Mouse (Mus musculus): ENCODE measurements around the gene Zfp2. TPM values are rescaled to one million over a fixed set of nuclear protein-coding genes. Genes with fewer than 3 reads are reported as not detected.

Zfp2 gene
- polyA plus RNA-seq, 1 experiment from 2014 or later, result 17.4 TPM

GRCm38 (mm10) chr11:50932040-50932439, 16.1 kb upstream of the Zfp2 start:
- no peaks in the 10 kb centered on the region for H3K27me3 ChIP-seq (ENCODE audit: control insufficient read depth, insufficient read depth, low read length)
- peak overlapping the region; percentile 96; the same call in 1 of the 2 replicates for H3K4me2 ChIP-seq (replicated peaks; ENCODE audit: low read depth, low read length)
- H3K27ac ChIP-seq (ENCODE audit: low read depth, low read length), result no peak overlapping the region
- no peak for ATAC-seq (ENCODE audit: low FRiP score, low TSS enrichment)
- no peaks in the 10 kb centered on the region for H3K4me1 ChIP-seq (ENCODE audit: control insufficient read depth, insufficient read depth, low read length)
- no peaks in the 10 kb centered on the region for H3K36me3 ChIP-seq (ENCODE audit: control insufficient read depth, insufficient read depth, low read length)
- H3K9me3 ChIP-seq (ENCODE audit: control insufficient read depth, low read length), result no peaks in the 10 kb centered on the region
- peak overlapping the region; percentile 63; the same call in 1 of the 2 replicates for H3K4me3 ChIP-seq (ENCODE audit: low read length)
- H3K9ac ChIP-seq (ENCODE audit: low read depth, low read length), result no peak overlapping the region
- WGBS, result 92% methylated on average over 1 of the region's 1 CpGs

GRCm38 (mm10) chr11:50931451-50931866, 15.5 kb upstream of the Zfp2 start, which contains the start of gene Zfp354b:
TSS of gene Zfp354b (minus strand) at chr11:50931633.
- H3K4me2 ChIP-seq (replicated peaks; ENCODE audit: low read depth, low read length), result peak within 1 kb of the TSS; percentile 96
- peak within 1 kb of the TSS; percentile 65 for H3K9ac ChIP-seq (ENCODE audit: low read depth, low read length)
- H3K27me3 ChIP-seq (ENCODE audit: control insufficient read depth, insufficient read depth, low read length), result no peaks in the 10 kb centered on the region
- no peak within 1 kb of the TSS for H3K27ac ChIP-seq (ENCODE audit: low read depth, low read length)
- WGBS, result 2% methylated on average over 18 of the region's 18 CpGs
- no peaks in the 10 kb centered on the region for H3K4me1 ChIP-seq (ENCODE audit: control insufficient read depth, insufficient read depth, low read length)
- peak; percentile 95 for ATAC-seq (ENCODE audit: low FRiP score, low TSS enrichment)
- no peaks in the 10 kb centered on the region for H3K9me3 ChIP-seq (ENCODE audit: control insufficient read depth, low read length)
- no peaks in the 10 kb centered on the region for H3K36me3 ChIP-seq (ENCODE audit: control insufficient read depth, insufficient read depth, low read length)
- H3K4me3 ChIP-seq (ENCODE audit: low read length), result peak within 1 kb of the TSS; percentile 63

- Histone ChIP-seq H3K9ac (ENCODE audit: low read depth, low read length) (peak overlapping the region; percentile 65), H3K4me2 (replicated peaks; ENCODE audit: low read depth, low read length) (peak overlapping the region; percentile 96), H3K4me1 (ENCODE audit: control insufficient read depth, insufficient read depth, low read length) (no peaks in the 10 kb centered on the region), H3K27me3 (ENCODE audit: control insufficient read depth, insufficient read depth, low read length) (no peaks in the 10 kb centered on the region), H3K9me3 (ENCODE audit: control insufficient read depth, low read length) (no peaks in the 10 kb centered on the region), H3K4me3 (ENCODE audit: low read length) (peak overlapping the region; percentile 63), H3K36me3 (ENCODE audit: control insufficient read depth, insufficient read depth, low read length) (no peaks in the 10 kb centered on the region), H3K27ac (ENCODE audit: low read depth, low read length) (no peak overlapping the region)
- WGBS, result 1% methylated on average over 16 of the region's 16 CpGs
- peak; percentile 63 for ATAC-seq (ENCODE audit: low FRiP score, low TSS enrichment)
Measured at GRCm38 (mm10) chr11:50931021-50931420, 15.1 kb upstream of the Zfp2 start.

GRCm38 (mm10) chr11:50930469-50931014, 14.6 kb upstream of the Zfp2 start:
- H3K27ac ChIP-seq (ENCODE audit: low read depth, low read length), result no peak overlapping the region
- no peaks in the 10 kb centered on the region for H3K27me3 ChIP-seq (ENCODE audit: control insufficient read depth, insufficient read depth, low read length)
- H3K36me3 ChIP-seq (ENCODE audit: control insufficient read depth, insufficient read depth, low read length), result no peaks in the 10 kb centered on the region
- peak overlapping the region; percentile 63 for H3K4me3 ChIP-seq (ENCODE audit: low read length)
- WGBS, result 18% methylated on average over 14 of the region's 14 CpGs
- ATAC-seq (ENCODE audit: low FRiP score, low TSS enrichment), result no peak
- H3K4me2 ChIP-seq (replicated peaks; ENCODE audit: low read depth, low read length), result peak overlapping the region; percentile 96
- no peaks in the 10 kb centered on the region for H3K9me3 ChIP-seq (ENCODE audit: control insufficient read depth, low read length)
- H3K9ac ChIP-seq (ENCODE audit: low read depth, low read length), result peak overlapping the region; percentile 65; the same call in 1 of the 2 replicates
- no peaks in the 10 kb centered on the region for H3K4me1 ChIP-seq (ENCODE audit: control insufficient read depth, insufficient read depth, low read length)

- Histone ChIP-seq H3K4me1 (ENCODE audit: control insufficient read depth, insufficient read depth, low read length) (no peaks in the 10 kb centered on the region), H3K9me3 (ENCODE audit: control insufficient read depth, low read length) (0 out of 2 replicates have a peak, but pooled peaks cover 2% of the 10 kb centered on the region), H3K36me3 (ENCODE audit: control insufficient read depth, insufficient read depth, low read length) (peaks cover 26% of the 10 kb centered on the region), H3K9ac (ENCODE audit: low read depth, low read length) (no peak overlapping the region), H3K27me3 (ENCODE audit: control insufficient read depth, insufficient read depth, low read length) (no peaks in the 10 kb centered on the region), H3K4me2 (replicated peaks; ENCODE audit: low read depth, low read length) (no peak overlapping the region), H3K27ac (ENCODE audit: low read depth, low read length) (no peak overlapping the region), H3K4me3 (ENCODE audit: low read length) (no peak overlapping the region)
- no peak for ATAC-seq (ENCODE audit: low FRiP score, low TSS enrichment)
- 90% methylated on average over 3 of the region's 3 CpGs for WGBS
Measured at GRCm38 (mm10) chr11:50914461-50914860, 1.5 kb downstream of the Zfp2 start.

GRCm38 (mm10) chr11:50913301-50913700, 2.7 kb downstream of the Zfp2 start:
- Histone ChIP-seq H3K36me3 (ENCODE audit: control insufficient read depth, insufficient read depth, low read length) (peaks cover 34% of the 10 kb centered on the region), H3K9ac (ENCODE audit: low read depth, low read length) (no peak overlapping the region), H3K4me3 (ENCODE audit: low read length) (no peak overlapping the region), H3K27ac (ENCODE audit: low read depth, low read length) (no peak overlapping the region), H3K27me3 (ENCODE audit: control insufficient read depth, insufficient read depth, low read length) (no peaks in the 10 kb centered on the region), H3K4me2 (replicated peaks; ENCODE audit: low read depth, low read length) (no peak overlapping the region), H3K9me3 (ENCODE audit: control insufficient read depth, low read length) (0 out of 2 replicates have a peak, but pooled peaks cover 2% of the 10 kb centered on the region), H3K4me1 (ENCODE audit: control insufficient read depth, insufficient read depth, low read length) (no peaks in the 10 kb centered on the region)
- WGBS, result 95% methylated on average over 1 of the region's 1 CpGs
- ATAC-seq (ENCODE audit: low FRiP score, low TSS enrichment), result no peak

GRCm38 (mm10) chr11:50908136-50908535, 7.8 kb downstream of the Zfp2 start:
- Histone ChIP-seq H3K9ac (ENCODE audit: low read depth, low read length) (no peak overlapping the region), H3K27me3 (ENCODE audit: control insufficient read depth, insufficient read depth, low read length) (no peaks in the 10 kb centered on the region), H3K4me1 (ENCODE audit: control insufficient read depth, insufficient read depth, low read length) (no peaks in the 10 kb centered on the region), H3K4me2 (replicated peaks; ENCODE audit: low read depth, low read length) (no peak overlapping the region), H3K4me3 (ENCODE audit: low read length) (no peak overlapping the region), H3K27ac (ENCODE audit: low read depth, low read length) (no peak overlapping the region), H3K9me3 (ENCODE audit: control insufficient read depth, low read length) (peaks cover 24% of the 10 kb centered on the region), H3K36me3 (ENCODE audit: control insufficient read depth, insufficient read depth, low read length) (peaks cover 79% of the 10 kb centered on the region)
- WGBS, result 92% methylated on average over 5 of the region's 5 CpGs
- no peak for ATAC-seq (ENCODE audit: low FRiP score, low TSS enrichment)

- Histone ChIP-seq H3K9me3 (ENCODE audit: control insufficient read depth, low read length) (peaks cover 48% of the 10 kb centered on the region), H3K36me3 (ENCODE audit: control insufficient read depth, insufficient read depth, low read length) (peaks cover 29% of the 10 kb centered on the region), H3K4me3 (ENCODE audit: low read length) (no peak overlapping the region), H3K4me2 (replicated peaks; ENCODE audit: low read depth, low read length) (no peak overlapping the region), H3K9ac (ENCODE audit: low read depth, low read length) (no peak overlapping the region), H3K27me3 (ENCODE audit: control insufficient read depth, insufficient read depth, low read length) (no peaks in the 10 kb centered on the region), H3K4me1 (ENCODE audit: control insufficient read depth, insufficient read depth, low read length) (no peaks in the 10 kb centered on the region), H3K27ac (ENCODE audit: low read depth, low read length) (no peak overlapping the region)
- WGBS, result 84% methylated on average over 1 of the region's 1 CpGs
- no peak for ATAC-seq (ENCODE audit: low FRiP score, low TSS enrichment)
Measured at GRCm38 (mm10) chr11:50897359-50897758, 18.6 kb downstream of the Zfp2 start.

- H3K27ac ChIP-seq (ENCODE audit: low read depth, low read length), result no peak overlapping the region
- no peak overlapping the region for H3K4me2 ChIP-seq (replicated peaks; ENCODE audit: low read depth, low read length)
- no peak overlapping the region for H3K4me3 ChIP-seq (ENCODE audit: low read length)
- no peaks in the 10 kb centered on the region for H3K27me3 ChIP-seq (ENCODE audit: control insufficient read depth, insufficient read depth, low read length)
- no peaks in the 10 kb centered on the region for H3K4me1 ChIP-seq (ENCODE audit: control insufficient read depth, insufficient read depth, low read length)
- no peak for ATAC-seq (ENCODE audit: low FRiP score, low TSS enrichment)
- no peak overlapping the region for H3K9ac ChIP-seq (ENCODE audit: low read depth, low read length)
- WGBS, result 55% methylated on average over 2 of the region's 2 CpGs
- H3K9me3 ChIP-seq (ENCODE audit: control insufficient read depth, low read length), result peaks cover 9% of the 10 kb centered on the region; the same call in 1 of the 2 replicates
- no peaks in the 10 kb centered on the region for H3K36me3 ChIP-seq (ENCODE audit: control insufficient read depth, insufficient read depth, low read length)
Measured at GRCm38 (mm10) chr11:50892441-50892840, 23.5 kb downstream of the Zfp2 start.
